ENCODE assay signal across 14 mouse cellular contexts in genomic region chr19:31960434-31960833, GRCm38 (mm10).
"Had no signal": no experiment of that assay in that cellular context is flagged by ENCODE, and none has a peak within 500 bp of the region (broad histone marks: within the 10 kb centered on the region; RNA-seq: fewer than 3 reads in every experiment).

No protein-coding gene starts in this region.

- H3K27me3 ChIP-seq: kidney, embryonic 15.5 days; limb, embryonic 13.5 days; midbrain, embryonic 13.5 days; neural tube, embryonic 12.5 days had no signal

- H3K9ac ChIP-seq: kidney, embryonic 15.5 days; limb, embryonic 13.5 days; liver, embryonic 14.5 days; midbrain, embryonic 13.5 days; neural tube, embryonic 12.5 days had no signal

- DNase-seq: kidney, adult 2 months; kidney, postnatal 14 days; left cerebral cortex, postnatal 4 days; right cerebral cortex, postnatal 4 days; spleen, adult 18-20 months; thymus, adult 2 months; thymus, postnatal 25 days had no signal

- H3K27ac ChIP-seq: kidney, embryonic 15.5 days; limb, embryonic 13.5 days; liver, embryonic 14.5 days; midbrain, embryonic 13.5 days; neural tube, embryonic 12.5 days had no signal

- H3K4me3 ChIP-seq: kidney, embryonic 15.5 days; limb, embryonic 13.5 days; midbrain, embryonic 13.5 days; myocyte; neural tube, embryonic 12.5 days had no signal

- ATAC-seq: intestine, embryonic 16.5 days; midbrain, embryonic 13.5 days had no signal

- H3K36me3 ChIP-seq: kidney, embryonic 15.5 days; limb, embryonic 13.5 days; midbrain, embryonic 13.5 days; neural tube, embryonic 12.5 days had no signal

- H3K9me3 ChIP-seq: kidney, embryonic 15.5 days; limb, embryonic 13.5 days; midbrain, embryonic 13.5 days; neural tube, embryonic 12.5 days had no signal

- H3K4me1 ChIP-seq: kidney, embryonic 15.5 days; limb, embryonic 13.5 days; midbrain, embryonic 13.5 days; neural tube, embryonic 12.5 days had no signal

- H3K4me2 ChIP-seq: kidney, embryonic 15.5 days; limb, embryonic 13.5 days; midbrain, embryonic 13.5 days; neural tube, embryonic 12.5 days had no signal
